Mouse (Mus musculus): ENCODE measurements around the gene B630019K06Rik.
"Not testable (repeated sequence)": the region's sequence is repeated elsewhere in the genome, so short reads cannot be mapped to it uniquely, and the experiment has no call there.

B630019K06Rik gene

GRCm38 (mm10) chrX:8892343-8893155 is at the start of gene B630019K06Rik:
TSS of gene B630019K06Rik (plus strand) at chrX:8892382.
- DNase-seq: peak; percentile 32 to 34

GRCm38 (mm10) chrX:8843694-8844093 is 48.5 kb upstream of the B630019K06Rik start, which contains the start of gene Gm6592:
TSS of gene Gm6592 (plus strand) at chrX:8843994.
- DNase-seq: no peak

GRCm38 (mm10) chrX:8852486-8852885 is 39.7 kb upstream of the B630019K06Rik start:
- no peak for DNase-seq

- peak; percentile 12 to 18 for DNase-seq
Observed at GRCm38 (mm10) chrX:8864331-8864730, 27.9 kb upstream of the B630019K06Rik start.

GRCm38 (mm10) chrX:8873953-8874352 is 18.2 kb upstream of the B630019K06Rik start, which contains the start of gene Gm5751:
TSS of gene Gm5751 (plus strand) at chrX:8874253.
- not testable (repeated sequence) for DNase-seq

GRCm38 (mm10) chrX:8884336-8884735 is 7.8 kb upstream of the B630019K06Rik start:
- DNase-seq: no peak

GRCm38 (mm10) chrX:8891975-8892342 is 223 bp upstream of the B630019K06Rik start:
- DNase-seq: no peak

- DNase-seq: peak; percentile 1 to 3
Observed at GRCm38 (mm10) chrX:8893182-8893651, 1.0 kb downstream of the B630019K06Rik start.

GRCm38 (mm10) chrX:8900823-8901222 is 8.6 kb downstream of the B630019K06Rik start:
- DNase-seq: no peak

GRCm38 (mm10) chrX:8901906-8902472 is 9.8 kb downstream of the B630019K06Rik start:
- no peak for DNase-seq

GRCm38 (mm10) chrX:8921080-8921479 is 28.9 kb downstream of the B630019K06Rik start:
- DNase-seq: no peak

GRCm38 (mm10) chrX:8921813-8922607 is 29.8 kb downstream of the B630019K06Rik start:
- DNase-seq: no peak

GRCm38 (mm10) chrX:8927308-8927707 is 35.1 kb downstream of the B630019K06Rik start:
- no peak for DNase-seq

GRCm38 (mm10) chrX:8944041-8944440 is 51.9 kb downstream of the B630019K06Rik start:
- no peak for DNase-seq

Data from thymus, adult 18-20 months (tissue).